Mouse (Mus musculus) CH12.LX (cell line): ENCODE data around the gene Eya4. TPM values are rescaled to one million over a fixed set of nuclear protein-coding genes. Genes with fewer than 3 reads are reported as not detected.

ENCODE experiments used
- DNase-seq: peaks from one replicate; pipeline ENCODE4 v3.0.0-alpha.2; 2013; ENCODE audit errors: extremely low read depth
- H3K27ac ChIP-seq: 2 replicates; pipeline ENCODE4 v1.5.1; 2012; ENCODE audit warnings: low read depth, mild to moderate bottlenecking, control low read depth, moderate library complexity; ENCODE audit not compliant: insufficient read depth
- H3K27me3 ChIP-seq: replicated peaks from 2 replicates; pipeline ENCODE3; 2012; ENCODE audit warnings: inconsistent platforms
- H3K36me3 ChIP-seq, 2 experiments: replicated peaks in 1 of 2; 2 replicates each; pipeline versions ENCODE3 to v1.6.1; 2012; ENCODE audit warnings: inconsistent platforms in 1 of 2, low read length in 1 of 2, mild to moderate bottlenecking in 1 of 2, mixed read lengths in 1 of 2, moderate library complexity in 1 of 2; ENCODE audit not compliant: control insufficient read depth in 1 of 2, insufficient read depth in 1 of 2
- H3K4me1 ChIP-seq, 2 experiments: 2 replicates each; pipeline ENCODE4 v1.6.1; 2012; ENCODE audit warnings: inconsistent platforms in 1 of 2, moderate library complexity in 1 of 2; ENCODE audit not compliant: insufficient read depth in 2 of 2, control insufficient read depth in 1 of 2
- H3K4me2 ChIP-seq: 2 replicates; pipeline ENCODE4 v1.6.1; 2012; ENCODE audit warnings: low read depth, mild to moderate bottlenecking, control low read depth; ENCODE audit not compliant: poor library complexity, insufficient read depth, severe bottlenecking
- H3K4me3 ChIP-seq, 3 experiments: fragments of 150-350 bp in 1 of 3; sonication (generic) in 1 of 3; replicated peaks in 1 of 3; 2 replicates each; pipeline versions ENCODE3 to v1.5.1; 2011 to 2012; ENCODE audit warnings: low read depth in 2 of 3, low read length in 2 of 3, mild to moderate bottlenecking in 2 of 3, moderate library complexity in 2 of 3, control low read depth in 1 of 3, improper control_type of control experiment in 1 of 3, inconsistent platforms in 1 of 3, mixed read lengths in 1 of 3; ENCODE audit not compliant: poor library complexity in 1 of 3
- H3K79me2 ChIP-seq: replicated peaks from 2 replicates; pipeline ENCODE4 v1.6.1; 2012; ENCODE audit warnings: mild to moderate bottlenecking, moderate library complexity; ENCODE audit not compliant: control insufficient read depth, poor library complexity, insufficient read depth, severe bottlenecking; ENCODE audit errors: extremely low read depth
- H3K9ac ChIP-seq: 2 replicates; pipeline ENCODE4 v1.6.1; 2012; ENCODE audit warnings: low read depth, mild to moderate bottlenecking, control low read depth, moderate library complexity; ENCODE audit not compliant: insufficient read depth
- H3K9me3 ChIP-seq: replicated peaks from 2 replicates; pipeline ENCODE3; 2012; ENCODE audit warnings: low read length, inconsistent platforms, mixed read lengths
- BHLHE40 ChIP-seq: IDR thresholded peaks from 2 replicates; pipeline ENCODE4 v1.6.1; 2011; ENCODE audit warnings: mild to moderate bottlenecking, low read depth, low read length, improper control_type of control experiment
- CHD1 ChIP-seq: IDR thresholded peaks from 2 replicates; pipeline ENCODE4 v1.6.1; 2012; ENCODE audit warnings: low read depth, low read length, improper control_type of control experiment, inconsistent platforms
- CHD2 ChIP-seq: IDR thresholded peaks from 2 replicates; pipeline ENCODE4 v1.6.1; 2011; ENCODE audit warnings: low read length, improper control_type of control experiment
- E2F4 ChIP-seq: IDR thresholded peaks from 2 replicates; pipeline ENCODE4 v1.6.1; 2011; ENCODE audit warnings: low read depth, low read length, improper control_type of control experiment; ENCODE audit not compliant: insufficient replicate concordance
- ELF1 ChIP-seq: IDR thresholded peaks from 2 replicates; pipeline ENCODE4 v1.6.1; 2014; ENCODE audit warnings: low read depth, mild to moderate bottlenecking, inconsistent platforms, low read length, improper control_type of control experiment
- ETS1 ChIP-seq: conservative IDR thresholded peaks from 2 replicates; pipeline ENCODE4 v1.6.1; 2012; ENCODE audit warnings: low read depth, mild to moderate bottlenecking, inconsistent platforms, low read length, improper control_type of control experiment, moderate library complexity
- GABPA ChIP-seq: IDR thresholded peaks from 2 replicates; pipeline ENCODE4 v1.6.1; 2012; ENCODE audit warnings: low read depth, low read length, improper control_type of control experiment, inconsistent platforms; ENCODE audit not compliant: insufficient replicate concordance
- JUN ChIP-seq: IDR thresholded peaks from 2 replicates; pipeline ENCODE4 v1.6.1; 2011; ENCODE audit warnings: low read depth, mild to moderate bottlenecking, low read length, improper control_type of control experiment, moderate library complexity; ENCODE audit not compliant: insufficient read depth
- JUND ChIP-seq: conservative IDR thresholded peaks from 2 replicates; pipeline ENCODE4 v1.6.1; 2011; ENCODE audit warnings: low read depth, low read length, improper control_type of control experiment
- KAT2A ChIP-seq: IDR thresholded peaks from 2 replicates; pipeline ENCODE4 v1.6.1; 2012; ENCODE audit warnings: low read length, improper control_type of control experiment, inconsistent platforms; ENCODE audit not compliant: insufficient replicate concordance
- MAZ ChIP-seq: IDR thresholded peaks from 2 replicates; pipeline ENCODE4 v1.6.1; 2012; ENCODE audit warnings: low read depth, mild to moderate bottlenecking, inconsistent platforms, low read length, improper control_type of control experiment, moderate library complexity
- MEF2A ChIP-seq: IDR thresholded peaks from 2 replicates; pipeline ENCODE4 v1.6.1; 2014; ENCODE audit warnings: low read depth, mild to moderate bottlenecking, inconsistent platforms, low read length, improper control_type of control experiment, borderline replicate concordance
- MXI1 ChIP-seq: IDR thresholded peaks from 2 replicates; pipeline ENCODE4 v1.6.1; 2011; ENCODE audit warnings: mild to moderate bottlenecking, low read depth, low read length, improper control_type of control experiment
- MYC ChIP-seq: IDR thresholded peaks from 2 replicates; pipeline ENCODE4 v1.6.1; 2011; ENCODE audit warnings: low read depth, mild to moderate bottlenecking, improper control_type of control experiment, low read length
- NELFE ChIP-seq: IDR thresholded peaks from 2 replicates; pipeline ENCODE4 v1.6.1; 2011; ENCODE audit warnings: low read depth, low read length, improper control_type of control experiment
- POLR2A ChIP-seq: IDR thresholded peaks from 2 replicates; pipeline ENCODE4 v1.6.1; 2011; ENCODE audit warnings: low read depth, mild to moderate bottlenecking, improper control_type of control experiment, low read length
- RAD21 ChIP-seq: IDR thresholded peaks from 2 replicates; pipeline ENCODE4 v1.6.1; 2011; ENCODE audit warnings: low read depth, mild to moderate bottlenecking, low read length, improper control_type of control experiment, moderate library complexity
- SIN3A ChIP-seq: IDR thresholded peaks from 2 replicates; pipeline ENCODE4 v1.6.1; 2012; ENCODE audit warnings: low read length, improper control_type of control experiment, inconsistent platforms
- SMC3 ChIP-seq: IDR thresholded peaks from 2 replicates; pipeline ENCODE4 v1.6.1; 2011; ENCODE audit warnings: low read depth, low read length, improper control_type of control experiment
- TCF12 ChIP-seq: IDR thresholded peaks from 2 replicates; pipeline ENCODE4 v1.6.1; 2014; ENCODE audit warnings: low read depth, mild to moderate bottlenecking, inconsistent platforms, low read length, improper control_type of control experiment
- ZKSCAN1 ChIP-seq: IDR thresholded peaks from 2 replicates; pipeline ENCODE4 v1.6.1; 2012; ENCODE audit warnings: low read depth, inconsistent platforms, low read length, improper control_type of control experiment, borderline replicate concordance
- dilution Hi-C: fragments of 300-500 bp; cut with MboI; formaldehyde crosslinking; loops from 2 replicates; pipeline ENCODE4 v1.14.3; 2020; ENCODE audit warnings: low sequenced_read_pairs; ENCODE audit not compliant: extremely low pct_unique_long_range_greater_than_20kb, extremely low pct_ligation_motif_present
- in situ Hi-C: fragments of 300-500 bp; cut with MboI; formaldehyde crosslinking; loops from 3 replicates; pipeline ENCODE4 v1.14.3; 2019; ENCODE audit warnings: low sequenced_read_pairs, low pct_ligation_motif_present, low pct_unique_long_range_greater_than_20kb, mixed read lengths
- polyA plus RNA-seq: library from polyadenylated mRNA; unstranded; fragments of >175 nt; gene quantifications from 2 replicates; pipeline ENCODE4 v1.2.1, GENCODE M21; 2012; ENCODE audit warnings: low read depth; ENCODE audit not compliant: insufficient read length
- total RNA-seq, 2 experiments: library from RNA; depleted of rRNA; stranded (reverse); fragments of 300-350 nt in 1 of 2; fragments of >200 nt in 1 of 2; gene quantifications; 2 replicates each; pipeline ENCODE4 v1.2.3; 2012 to 2014

Gene Eya4
- total and polyA plus RNA-seq, 3 experiments, result 0.05 to 0.10 TPM; not detected in 1

GRCm38 (mm10) chr10:23179285-23179684 lies 171.3 kb downstream of the Eya4 start:
- no peaks in the 10 kb centered on the region for H3K79me2 ChIP-seq
- dilution Hi-C loops, result no loop called here
- H3K27me3 ChIP-seq, result no peaks in the 10 kb centered on the region
- TF ChIP-seq CHD1 (no peak), ELF1 (no peak), MYC (no peak), KAT2A (no peak), GABPA (no peak), POLR2A (no peak), MAZ (no peak), ZKSCAN1 (no peak), E2F4 (no peak), BHLHE40 (no peak), NELFE (no peak), TCF12 (no peak)
- DNase-seq, result no peak
- peaks cover 0 to 9% of the 10 kb centered on the region in 2 experiments; a peak in 2 of 4 replicates for H3K4me1 ChIP-seq
- H3K27ac ChIP-seq, result no peak overlapping the region
- no peaks in the 10 kb centered on the region for H3K36me3 ChIP-seq
- H3K4me3 ChIP-seq, result no peak overlapping the region
- H3K4me2 ChIP-seq, result no peak overlapping the region
- no peak overlapping the region for H3K9ac ChIP-seq
- H3K9me3 ChIP-seq, result no peaks in the 10 kb centered on the region
- in situ Hi-C loops, result no loop called here

- no peaks in the 10 kb centered on the region for H3K27me3 ChIP-seq
- in situ Hi-C loops, result no loop called here
- no peaks in the 10 kb centered on the region for H3K79me2 ChIP-seq
- H3K9me3 ChIP-seq, result no peaks in the 10 kb centered on the region
- dilution Hi-C loops, result no loop called here
- H3K27ac ChIP-seq, result no peak overlapping the region
- TF ChIP-seq KAT2A (no peak), JUND (no peak), MAZ (no peak), RAD21 (no peak), SIN3A (no peak), JUN (no peak), ETS1 (no peak), MYC (no peak), MXI1 (no peak), ZKSCAN1 (no peak), CHD2 (no peak), SMC3 (no peak), MEF2A (no peak), POLR2A (no peak), BHLHE40 (no peak), GABPA (no peak)
- H3K4me3 ChIP-seq, result no peak overlapping the region
- H3K4me2 ChIP-seq, result no peak overlapping the region
- DNase-seq, result no peak
- no peak overlapping the region for H3K9ac ChIP-seq
- H3K36me3 ChIP-seq, result no peaks in the 10 kb centered on the region
- peaks cover 0 to 9% of the 10 kb centered on the region in 2 experiments; a peak in 2 of 4 replicates for H3K4me1 ChIP-seq
Observed at GRCm38 (mm10) chr10:23177347-23178046, 173.1 kb downstream of the Eya4 start.
